Mouse (Mus musculus) lung, postnatal 0 days (tissue): ENCODE results near the gene Olfr373.
"Not testable (repeated sequence)": the region's sequence is repeated elsewhere in the genome, so short reads cannot be mapped to it uniquely, and the experiment has no call there.

ENCODE experiments used
- CTCF ChIP-seq: IDR thresholded peaks from 2 replicates; pipeline ENCODE4 v1.5.1; 2016; ENCODE audit warnings: antibody characterized with exemption, mild to moderate bottlenecking
- EP300 ChIP-seq: IDR thresholded peaks from 2 replicates; pipeline ENCODE4 v1.6.1; 2016; ENCODE audit warnings: antibody characterized with exemption, mild to moderate bottlenecking, control low read depth

DNA sequence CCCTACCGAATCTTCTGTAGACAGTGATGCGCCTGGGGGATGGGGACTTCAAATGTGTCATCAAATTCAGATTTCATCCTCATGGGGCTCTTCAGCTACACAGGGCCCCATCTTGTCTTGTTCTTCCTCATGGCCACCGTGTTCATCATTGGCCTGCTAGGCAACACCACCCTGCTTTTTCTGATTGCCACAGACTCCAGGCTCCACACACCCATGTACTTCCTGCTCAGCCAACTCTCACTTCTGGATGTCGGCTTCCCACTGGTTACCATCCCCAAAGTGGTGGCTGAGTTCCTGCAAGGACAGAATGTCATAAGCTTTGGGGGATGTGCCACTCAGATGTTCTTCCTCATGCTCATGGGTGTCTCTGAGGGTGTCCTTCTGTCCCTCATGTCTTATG lies 25.3 kb upstream of the Olfr373 start:
- not testable (repeated sequence) for TF ChIP-seq EP300, CTCF
